Mouse (Mus musculus) liver, embryonic 15.5 days (tissue): ENCODE data around the gene Tmem190. TPM values are rescaled to one million over a fixed set of nuclear protein-coding genes. Genes with fewer than 3 reads are reported as not detected.

ENCODE experiments used
- ATAC-seq: fragments of 200-750 bp; cut with Nextera tagmentation; 2 replicates; pipeline ENCODE4 v1.8.0; 2017; ENCODE audit warnings: moderate number of reproducible peaks, mild to moderate bottlenecking, moderate library complexity; ENCODE audit not compliant: insufficient read depth
- H3K27ac ChIP-seq: fragments of 300-500 bp; sonication (generic); replicated peaks from 2 replicates; pipeline ENCODE4 v1.5.1; 2015; ENCODE audit warnings: mild to moderate bottlenecking, inconsistent platforms
- H3K27me3 ChIP-seq: fragments of 300-500 bp; sonication (generic); 2 replicates; pipeline ENCODE4 v1.6.1; 2015; ENCODE audit warnings: mild to moderate bottlenecking, inconsistent platforms
- H3K36me3 ChIP-seq: fragments of 300-500 bp; sonication (generic); replicated peaks from 2 replicates; pipeline ENCODE4 v1.6.1; 2015; ENCODE audit warnings: moderate library complexity, mild to moderate bottlenecking, inconsistent platforms
- H3K4me1 ChIP-seq: fragments of 300-500 bp; sonication (generic); replicated peaks from 2 replicates; pipeline ENCODE4 v1.6.1; 2015; ENCODE audit warnings: inconsistent platforms
- H3K4me2 ChIP-seq: fragments of 300-500 bp; sonication (generic); 2 replicates; pipeline ENCODE4 v1.6.1; 2015; ENCODE audit warnings: moderate library complexity, mild to moderate bottlenecking, inconsistent platforms
- H3K4me3 ChIP-seq: fragments of 300-500 bp; sonication (generic); replicated peaks from 2 replicates; pipeline ENCODE4 v1.5.1; 2015; ENCODE audit warnings: mild to moderate bottlenecking, inconsistent platforms
- H3K9ac ChIP-seq: fragments of 300-500 bp; sonication (generic); 2 replicates; pipeline ENCODE4 v1.6.1; 2015; ENCODE audit warnings: moderate library complexity, mild to moderate bottlenecking, inconsistent platforms
- H3K9me3 ChIP-seq: fragments of 300-500 bp; sonication (generic); replicated peaks from 2 replicates; pipeline ENCODE4 v1.6.1; 2016; ENCODE audit warnings: inconsistent platforms
- WGBS: fragments of 180-500 bp; shearing (Covaris S2); methylation state at CpG from one replicate; pipeline ENCODE4 v1.1.7; 2015; ENCODE audit warnings: mixed read lengths; ENCODE audit not compliant: insufficient replicate concordance; 5-methylcytosine and 5-hydroxymethylcytosine counted together
- polyA plus RNA-seq: library from polyadenylated mRNA; unstranded; fragments of >200 nt; fragmentation: Nextera tagmentation; extraction: Ambion mirVana; gene quantifications from 2 replicates; pipeline ENCODE4 v1.2.1, GENCODE M21; 2015

The Tmem190 gene
- polyA plus RNA-seq, 1 experiment from 2014 or later: 0.21 TPM

- no peaks in the 10 kb centered on the region for H3K9me3 ChIP-seq
- H3K36me3 ChIP-seq: no peaks in the 10 kb centered on the region
- H3K4me3 ChIP-seq: no peak overlapping the region
- no peak overlapping the region for H3K27ac ChIP-seq
- no peak overlapping the region for H3K4me2 ChIP-seq
- ATAC-seq: no peak
- WGBS: 42% methylated on average over 10 of the region's 10 CpGs
- H3K4me1 ChIP-seq: peaks cover 8% of the 10 kb centered on the region
- H3K27me3 ChIP-seq: peaks cover 85% of the 10 kb centered on the region
- no peak overlapping the region for H3K9ac ChIP-seq
Measured at GRCm38 (mm10) chr7:4776131-4776530, 6.6 kb upstream of the Tmem190 start.

GRCm38 (mm10) chr7:4776861-4777830 is 5.6 kb upstream of the Tmem190 start:
- Histone ChIP-seq H3K4me3 (peak overlapping the region; percentile 39), H3K27ac (no peak overlapping the region), H3K4me1 (peaks cover 8% of the 10 kb centered on the region), H3K9me3 (no peaks in the 10 kb centered on the region), H3K9ac (no peak overlapping the region; the same call in 1 of the 2 replicates), H3K4me2 (peak overlapping the region; percentile 55), H3K27me3 (peaks cover 95% of the 10 kb centered on the region), H3K36me3 (no peaks in the 10 kb centered on the region)
- ATAC-seq: peak; percentile 50
- 3% methylated on average over 42 of the region's 56 CpGs for WGBS

GRCm38 (mm10) chr7:4777851-4778637 is 4.7 kb upstream of the Tmem190 start:
- no peak overlapping the region for H3K4me2 ChIP-seq
- H3K27me3 ChIP-seq: peaks cover 99% of the 10 kb centered on the region
- no peak for ATAC-seq
- H3K4me1 ChIP-seq: peaks cover 11% of the 10 kb centered on the region
- no peak overlapping the region for H3K9ac ChIP-seq
- H3K36me3 ChIP-seq: no peaks in the 10 kb centered on the region
- H3K27ac ChIP-seq: no peak overlapping the region
- no peak overlapping the region for H3K4me3 ChIP-seq
- WGBS: 14% methylated on average over 20 of the region's 20 CpGs
- H3K9me3 ChIP-seq: no peaks in the 10 kb centered on the region

- ATAC-seq: no peak
- H3K9me3 ChIP-seq: no peaks in the 10 kb centered on the region
- peaks cover 4% of the 10 kb centered on the region; the same call in 1 of the 2 replicates for H3K36me3 ChIP-seq
- H3K27ac ChIP-seq: no peak overlapping the region
- 7% methylated on average over 5 of the region's 5 CpGs for WGBS
- H3K4me3 ChIP-seq: no peak overlapping the region
- peaks cover 27% of the 10 kb centered on the region for H3K4me1 ChIP-seq
- no peak overlapping the region for H3K4me2 ChIP-seq
- peaks cover 82% of the 10 kb centered on the region for H3K27me3 ChIP-seq
- H3K9ac ChIP-seq: no peak overlapping the region
Measured at GRCm38 (mm10) chr7:4779921-4780320, 2.8 kb upstream of the Tmem190 start.

- no peak overlapping the region for H3K4me3 ChIP-seq
- H3K36me3 ChIP-seq: peaks cover 5% of the 10 kb centered on the region; the same call in 1 of the 2 replicates
- no peaks in the 10 kb centered on the region for H3K9me3 ChIP-seq
- H3K27ac ChIP-seq: no peak overlapping the region
- H3K27me3 ChIP-seq: peaks cover 60% of the 10 kb centered on the region
- peaks cover 25% of the 10 kb centered on the region for H3K4me1 ChIP-seq
- 30% methylated on average over 3 of the region's 3 CpGs for WGBS
- no peak overlapping the region for H3K4me2 ChIP-seq
- H3K9ac ChIP-seq: no peak overlapping the region
- no peak for ATAC-seq
Measured at GRCm38 (mm10) chr7:4782130-4782529, 607 bp upstream of the Tmem190 start.

GRCm38 (mm10) chr7:4783667-4784268 is 1.0 kb downstream of the Tmem190 start:
- Histone ChIP-seq H3K4me1 (peaks cover 37% of the 10 kb centered on the region), H3K36me3 (peaks cover 9% of the 10 kb centered on the region; the same call in 1 of the 2 replicates), H3K4me2 (peak overlapping the region; percentile 5; the same call in 1 of the 2 replicates), H3K27me3 (peaks cover 43% of the 10 kb centered on the region), H3K4me3 (no peak overlapping the region), H3K9ac (no peak overlapping the region), H3K27ac (no peak overlapping the region), H3K9me3 (no peaks in the 10 kb centered on the region)
- peak; percentile 50 for ATAC-seq
- 44% methylated on average over 14 of the region's 14 CpGs for WGBS

- 1% methylated on average over 64 of the region's 64 CpGs for WGBS
- peak overlapping the region; percentile 81 for H3K9ac ChIP-seq
- no peaks in the 10 kb centered on the region for H3K9me3 ChIP-seq
- peak; percentile 46 for ATAC-seq
- peak overlapping the region; percentile 74 for H3K27ac ChIP-seq
- H3K4me2 ChIP-seq: peak overlapping the region; percentile 97
- no peaks in the 10 kb centered on the region for H3K27me3 ChIP-seq
- H3K4me3 ChIP-seq: peak overlapping the region; percentile 76
- H3K4me1 ChIP-seq: peaks cover 52% of the 10 kb centered on the region
- peaks cover 13% of the 10 kb centered on the region for H3K36me3 ChIP-seq
Measured at GRCm38 (mm10) chr7:4788499-4789435, 6.0 kb downstream of the Tmem190 start.

GRCm38 (mm10) chr7:4789436-4789935 is 6.7 kb downstream of the Tmem190 start, which contains the start of gene Tmem238:
Gene Tmem238, minus strand, starts transcription at chr7:4789656.
- 7% methylated on average over 40 of the region's 40 CpGs for WGBS
- Histone ChIP-seq H3K4me3 (peak within 1 kb of the TSS; percentile 76), H3K4me1 (peaks cover 52% of the 10 kb centered on the region)

GRCm38 (mm10) chr7:4792278-4793212 is 9.8 kb downstream of the Tmem190 start, which contains the start of gene Rpl28:
Gene Rpl28, plus strand, starts transcription at chr7:4792874.
- Histone ChIP-seq H3K9me3 (no peaks in the 10 kb centered on the region), H3K9ac (peak within 1 kb of the TSS; percentile 95), H3K27me3 (no peaks in the 10 kb centered on the region), H3K4me2 (peak within 1 kb of the TSS; percentile 79), H3K36me3 (peaks cover 43% of the 10 kb centered on the region), H3K4me1 (peaks cover 56% of the 10 kb centered on the region), H3K27ac (peak within 1 kb of the TSS; percentile 95), H3K4me3 (peak within 1 kb of the TSS; percentile 96)
- WGBS: 1% methylated on average over 54 of the region's 54 CpGs
- peak; percentile 83 for ATAC-seq

More at GRCm38 (mm10) chr7:4789436-4789935, 6.7 kb downstream of the Tmem190 start, which contains the start of gene Tmem238:
- H3K4me2 ChIP-seq: peak within 1 kb of the TSS; percentile 97
- peak within 1 kb of the TSS; percentile 81 for H3K9ac ChIP-seq
- peak within 1 kb of the TSS; percentile 74 for H3K27ac ChIP-seq
- H3K36me3 ChIP-seq: peaks cover 20% of the 10 kb centered on the region
- peak; percentile 39 for ATAC-seq
- H3K9me3 ChIP-seq: no peaks in the 10 kb centered on the region
- H3K27me3 ChIP-seq: no peaks in the 10 kb centered on the region
